Mouse (Mus musculus): Measurements from ENCODE around the gene Casp6.

DNA sequence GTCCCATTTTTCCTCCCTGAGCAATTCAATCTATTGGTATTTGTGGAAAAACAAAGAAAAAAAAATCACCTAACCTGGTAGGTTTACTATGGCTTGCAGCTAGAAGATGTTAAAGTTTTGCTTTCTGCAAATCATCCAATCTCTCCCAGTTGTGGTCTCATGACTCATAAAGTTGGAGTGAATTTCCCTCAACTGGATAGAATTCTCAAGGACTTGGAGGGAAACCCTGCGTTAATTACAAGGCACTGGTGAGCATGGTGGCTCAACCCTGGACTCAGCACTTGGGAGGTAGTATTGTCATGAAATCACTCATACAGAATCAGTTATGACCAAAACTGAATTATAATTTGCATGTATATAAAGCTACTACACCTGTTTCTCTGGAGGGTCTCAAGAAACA lies 40.1 kb downstream of the Casp6 start:
- TF ChIP-seq POLR2A (IDR thresholded peaks at IDR 0.05; ENCODE audit: low read depth, low read length) (no peak), CTCF (conservative IDR thresholded peaks at IDR 0.05 in 1 of 2, IDR thresholded peaks at IDR 0.05 in 1 of 2; ENCODE audit: low read depth in 2 of 2, low read length in 2 of 2) (no peak), MAX (IDR thresholded peaks at IDR 0.05; ENCODE audit: low read length) (no peak), POLR2AphosphoS2 (IDR thresholded peaks at IDR 0.05; ENCODE audit: low read depth, low read length) (no peak), MYC (IDR thresholded peaks at IDR 0.05; ENCODE audit: low read depth, low read length) (no peak), ETS1 (conservative IDR thresholded peaks at IDR 0.05; ENCODE audit: low read depth, low read length) (no peak), ZMIZ1 (IDR thresholded peaks at IDR 0.05; ENCODE audit: low read depth, low read length) (no peak), MAFK (IDR thresholded peaks at IDR 0.05; ENCODE audit: insufficient replicate concordance, low read length) (no peak), ZC3H11A (IDR thresholded peaks at IDR 0.05; ENCODE audit: low read depth, low read length) (no peak), JUND (conservative IDR thresholded peaks at IDR 0.05; ENCODE audit: low read depth, low read length) (no peak)
